Mouse (Mus musculus) spleen, embryonic (tissue): Measurements from ENCODE around the gene Ercc6.

Experiments used
- CTCF ChIA-PET: fragments of 350-600 bp; sonication (Branson Sonifier 250); formaldehyde crosslinking; loops from one replicate; lab custom pipeline; 2022; lab: Charles Lee

Ercc6 gene

DNA sequence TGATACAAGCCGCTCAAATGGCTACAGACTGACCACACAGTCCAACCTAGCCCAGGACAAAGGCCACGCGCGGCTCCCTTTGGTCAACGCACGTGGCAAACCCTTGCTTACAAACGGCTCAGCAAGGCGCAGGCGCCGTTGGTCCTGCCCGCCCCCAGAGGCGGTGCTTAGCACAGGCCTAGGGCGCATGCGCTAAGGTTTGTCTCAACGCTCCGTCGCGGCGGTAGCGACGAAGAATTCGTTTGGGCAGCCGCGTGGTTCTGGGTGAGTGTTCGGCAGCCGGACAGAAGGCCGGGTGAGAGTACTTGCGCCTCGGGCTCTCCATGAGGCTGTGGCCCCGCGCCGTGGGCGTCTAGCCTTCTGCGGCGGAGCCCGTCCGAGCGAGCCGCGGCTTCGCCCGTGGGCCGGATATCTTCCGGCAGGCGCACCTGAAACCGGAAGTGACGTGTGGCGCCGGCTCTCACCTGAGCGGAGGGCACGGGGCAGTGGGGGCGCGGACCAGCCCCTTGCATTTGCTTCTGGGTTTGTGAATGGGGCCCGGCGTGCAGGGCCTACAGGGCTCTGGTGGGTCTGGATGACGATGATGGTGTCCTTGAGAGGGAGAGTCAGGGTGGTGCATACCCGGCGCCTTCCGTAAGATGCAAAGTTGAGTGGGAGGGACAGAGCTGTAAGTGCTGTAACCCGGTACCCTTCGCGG is at the start of gene Ercc6:
Gene Ercc6 (plus strand): TSS at position 186 of the 697 bp plus-strand sequence.
- CTCF ChIA-PET: interaction anchor here (1.1 kb wide), 1 partner anchor 7 kb away, joined by 3 read pairs; no protein-coding TSS in a partner anchor

DNA sequence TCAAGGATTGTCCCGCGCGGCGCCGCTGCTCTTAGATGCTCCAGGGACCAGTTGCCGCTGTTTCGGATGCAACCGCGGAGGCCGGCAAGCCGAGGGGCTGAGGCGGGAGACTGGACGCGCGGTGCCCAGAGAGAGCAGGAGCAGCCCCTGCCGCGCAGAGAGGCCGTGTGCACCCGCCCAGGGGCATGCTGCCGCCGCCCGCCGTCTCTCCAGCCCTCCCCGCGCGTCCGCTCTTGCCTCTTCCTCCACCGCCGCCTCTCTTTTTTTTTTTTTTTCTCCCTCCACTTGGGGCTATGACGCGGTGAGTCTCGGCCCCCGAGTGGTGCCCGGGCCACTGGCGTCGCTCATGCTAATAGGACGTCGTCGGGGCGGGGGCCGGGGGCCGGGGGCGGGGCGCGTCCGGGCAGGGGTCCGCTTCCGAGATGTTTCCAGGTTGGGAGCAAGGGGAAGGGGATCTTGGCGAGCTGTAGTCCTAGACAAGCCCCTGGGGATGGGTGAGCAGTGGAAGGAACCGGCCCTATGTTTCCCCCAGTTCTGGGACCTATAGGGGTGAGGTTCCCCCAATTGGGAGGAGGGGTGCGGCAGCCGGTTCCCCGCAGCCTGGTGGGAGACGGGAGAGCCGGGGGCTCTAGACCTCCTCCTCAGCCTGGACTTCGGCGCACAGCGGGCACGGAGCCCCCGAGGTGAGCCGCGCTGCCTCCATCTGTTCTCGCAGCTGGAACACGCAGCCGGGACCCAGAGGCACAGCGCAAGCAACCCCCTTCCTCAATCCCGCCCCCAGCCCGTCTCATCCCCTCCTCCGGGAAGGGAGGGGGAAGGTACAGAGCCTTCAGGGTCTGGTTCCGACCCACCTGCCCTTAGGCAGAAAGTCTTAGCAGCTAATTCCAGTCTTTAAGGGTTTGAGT is 48.5 kb upstream of the Ercc6 start, which contains the start of gene Slc18a3:
Gene Slc18a3 (minus strand): TSS at position 250 of the 905 bp plus-strand sequence.
- CTCF ChIA-PET: no interaction called here

DNA sequence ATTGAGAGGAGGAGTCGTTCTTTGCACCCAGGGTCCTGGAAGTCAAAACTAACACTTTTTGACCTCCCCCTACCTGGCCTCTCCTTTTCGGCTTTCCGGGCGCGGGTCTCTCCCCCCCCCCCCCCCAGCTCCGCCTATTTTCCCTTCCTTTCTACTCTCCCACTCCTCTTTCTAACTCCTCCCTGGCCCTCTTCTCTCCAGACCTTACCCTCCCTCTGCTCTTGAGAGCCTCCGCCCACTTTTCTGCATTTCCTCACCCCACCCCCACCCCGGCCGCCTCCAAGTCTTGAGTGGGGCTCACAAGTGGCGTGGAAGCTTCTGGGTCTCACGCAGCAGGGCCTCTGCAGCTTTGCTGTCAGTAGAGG is 47.8 kb upstream of the Ercc6 start:
- CTCF ChIA-PET: no interaction called here

DNA sequence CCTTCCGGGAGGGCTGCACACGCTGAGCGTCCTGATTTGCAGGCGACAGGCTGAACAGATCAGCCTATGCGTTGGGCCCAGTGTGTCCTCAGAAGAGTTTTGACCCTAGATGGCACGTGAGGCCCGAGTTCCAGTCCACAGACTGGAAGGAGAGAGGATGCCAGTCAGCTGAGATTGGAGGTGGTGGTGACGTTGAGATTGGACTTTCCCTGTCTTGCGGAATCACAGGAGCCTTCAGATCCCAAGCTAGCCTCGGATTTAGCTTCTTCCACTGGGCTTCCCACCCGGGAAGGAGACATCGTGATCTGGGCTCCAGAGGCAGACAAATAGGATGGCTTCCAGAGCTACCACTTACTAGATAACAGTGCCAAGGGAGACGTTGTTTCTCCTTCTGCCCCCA is 47.4 kb upstream of the Ercc6 start, which contains the start of gene Chat:
Gene Chat (minus strand): TSS at position 101 of the 400 bp plus-strand sequence.
- CTCF ChIA-PET: no interaction called here

DNA sequence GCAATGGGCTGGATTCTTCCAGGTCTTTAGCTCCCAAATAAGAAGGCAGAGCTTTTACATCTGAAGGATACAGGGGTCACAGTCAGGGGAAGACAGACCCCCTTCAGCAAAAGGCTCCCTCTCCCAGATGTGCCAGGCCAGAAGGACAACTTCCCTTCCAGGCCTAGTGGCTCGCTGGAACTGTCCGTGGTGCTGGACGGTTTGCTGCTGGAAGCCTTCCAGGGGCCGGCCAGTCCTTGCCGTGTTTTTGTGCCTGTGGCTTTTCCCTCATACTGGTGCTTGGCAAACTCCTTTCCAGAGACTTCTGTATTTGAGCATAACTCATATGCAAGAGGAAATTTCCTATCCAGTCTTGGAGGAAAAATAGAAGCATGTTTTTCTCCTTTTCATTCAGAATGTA is 45.7 kb upstream of the Ercc6 start:
- CTCF ChIA-PET: no interaction called here

DNA sequence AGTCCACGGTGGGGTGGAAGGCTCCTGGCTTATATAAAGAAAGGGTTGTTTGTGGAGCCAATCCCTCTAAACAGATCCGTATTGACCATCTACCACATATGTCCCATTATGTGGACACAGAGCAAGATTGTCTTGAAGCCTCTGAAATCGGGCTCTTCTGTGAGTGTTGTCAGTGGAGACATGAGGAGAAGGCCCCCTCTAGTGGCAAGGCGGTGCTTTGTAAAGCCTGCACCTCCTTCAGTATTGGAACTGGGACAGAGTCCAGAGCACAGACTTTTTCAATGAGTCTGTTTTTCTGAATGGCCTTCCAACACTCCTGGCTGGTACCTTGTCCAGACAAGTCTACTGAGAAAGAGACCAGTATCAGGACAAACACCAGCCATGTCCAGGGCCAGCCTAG is 40.3 kb upstream of the Ercc6 start:
- CTCF ChIA-PET: no interaction called here

DNA sequence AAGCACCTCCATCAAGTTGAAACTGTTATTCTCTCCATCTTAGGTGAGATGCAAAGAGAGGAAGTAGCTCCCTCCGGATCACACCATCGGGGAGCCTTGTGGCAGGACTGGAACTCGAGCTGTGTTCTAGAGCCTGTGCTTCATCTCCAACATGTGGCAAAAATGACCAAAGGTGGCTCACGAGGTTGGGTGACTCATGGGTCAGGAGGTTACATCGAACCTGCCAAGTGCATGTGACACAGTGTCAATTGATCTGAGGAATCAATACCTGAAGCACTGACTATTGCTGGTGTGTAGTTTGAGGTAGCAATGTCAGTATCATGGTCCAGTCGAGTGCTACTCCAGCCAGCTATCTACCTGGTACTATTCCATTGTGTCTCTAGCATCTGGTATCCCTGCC is 36.8 kb upstream of the Ercc6 start:
- CTCF ChIA-PET: no interaction called here

DNA sequence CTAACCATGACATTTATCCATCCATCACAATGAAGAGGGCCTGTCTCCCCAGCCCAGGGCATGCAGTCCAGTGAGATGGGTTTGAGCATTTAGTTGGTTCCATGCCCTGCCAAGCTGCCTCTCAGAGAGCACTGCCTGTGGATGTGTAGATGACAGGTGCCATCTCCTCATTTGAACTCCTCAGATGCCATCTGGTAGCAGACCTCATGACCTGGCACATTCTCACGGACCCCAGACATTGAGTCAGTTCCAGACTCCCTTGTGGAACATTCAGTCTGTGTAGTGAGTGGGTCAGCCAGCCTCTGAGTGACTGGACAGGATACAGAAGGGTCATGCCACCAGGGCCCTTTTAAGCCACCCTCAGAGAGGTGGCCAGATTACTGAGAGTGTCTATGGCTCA is 35.7 kb upstream of the Ercc6 start:
- CTCF ChIA-PET: no interaction called here

DNA sequence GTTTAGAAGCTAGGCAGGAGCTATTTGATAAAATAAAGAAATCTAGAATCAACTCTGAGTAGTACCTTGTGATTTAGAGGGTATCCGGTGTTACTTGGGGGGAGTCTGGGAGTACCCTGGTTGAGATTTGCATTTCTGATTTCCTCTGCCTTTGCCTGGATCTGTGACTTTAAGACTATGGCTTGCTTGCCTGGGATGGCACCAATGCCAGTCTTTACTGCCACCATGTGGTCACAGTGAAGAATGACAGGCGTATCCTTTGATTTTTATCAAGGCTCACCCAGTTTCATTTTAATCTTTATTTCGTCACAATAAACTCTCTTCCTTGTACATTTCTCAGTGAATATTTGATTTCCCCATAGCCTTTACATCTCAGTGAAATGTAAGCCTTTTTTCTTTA is 31.3 kb upstream of the Ercc6 start:
- CTCF ChIA-PET: no interaction called here

DNA sequence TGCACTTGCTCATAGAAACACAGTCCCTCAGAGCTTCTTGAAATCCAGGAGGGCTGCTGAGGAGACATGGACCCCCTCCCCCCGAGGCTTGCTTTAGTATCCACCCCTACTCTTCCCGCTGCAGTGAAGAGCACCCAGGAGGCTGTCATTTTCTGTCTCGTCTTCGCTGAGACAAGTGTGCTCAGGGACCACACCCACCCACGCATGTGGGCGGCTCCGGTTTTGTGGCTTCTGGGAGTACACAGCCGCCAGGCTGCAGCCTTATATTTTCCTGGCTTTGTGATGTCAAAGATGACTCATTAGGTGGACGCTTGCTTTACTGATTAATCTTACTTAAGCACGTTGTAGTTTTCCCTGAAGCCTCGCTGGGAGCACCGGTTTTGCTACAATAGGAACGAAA is 20.8 kb upstream of the Ercc6 start:
- CTCF ChIA-PET: no interaction called here

DNA sequence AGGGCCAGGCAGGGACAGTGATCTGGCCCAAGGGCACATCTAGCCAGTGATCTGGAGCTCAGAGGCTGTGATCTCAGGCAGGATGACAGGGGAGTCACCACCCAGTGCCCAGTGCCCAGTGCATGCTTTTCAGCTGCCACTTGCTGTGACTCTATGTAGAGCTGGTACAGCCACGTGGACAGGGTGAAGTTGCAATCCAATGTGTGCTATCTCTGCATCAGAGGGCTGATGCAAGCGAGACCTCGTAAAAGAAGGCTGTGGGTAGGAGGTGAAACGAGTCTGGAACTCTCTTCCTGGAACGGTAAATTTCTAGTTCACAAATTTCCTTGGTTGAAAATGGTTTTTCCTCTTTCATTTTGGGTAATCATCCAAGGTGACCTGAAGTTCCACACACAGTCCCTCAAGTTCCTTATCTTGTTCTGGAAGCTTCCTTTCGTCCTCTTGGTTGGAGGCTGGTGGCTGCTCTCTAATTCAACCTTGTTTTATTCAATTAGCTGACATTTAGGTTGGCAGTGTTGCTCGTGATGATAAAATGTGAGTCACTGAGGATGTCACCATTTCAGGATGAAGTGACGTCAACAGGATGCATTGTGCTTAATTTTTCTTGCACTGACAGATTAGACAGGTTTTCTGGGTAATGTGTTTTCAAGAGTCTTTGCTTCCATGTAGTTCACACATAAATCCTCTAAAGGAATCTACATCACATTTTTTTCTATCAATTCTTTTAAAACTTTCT is 17.0 kb upstream of the Ercc6 start:
- CTCF ChIA-PET: no interaction called here

DNA sequence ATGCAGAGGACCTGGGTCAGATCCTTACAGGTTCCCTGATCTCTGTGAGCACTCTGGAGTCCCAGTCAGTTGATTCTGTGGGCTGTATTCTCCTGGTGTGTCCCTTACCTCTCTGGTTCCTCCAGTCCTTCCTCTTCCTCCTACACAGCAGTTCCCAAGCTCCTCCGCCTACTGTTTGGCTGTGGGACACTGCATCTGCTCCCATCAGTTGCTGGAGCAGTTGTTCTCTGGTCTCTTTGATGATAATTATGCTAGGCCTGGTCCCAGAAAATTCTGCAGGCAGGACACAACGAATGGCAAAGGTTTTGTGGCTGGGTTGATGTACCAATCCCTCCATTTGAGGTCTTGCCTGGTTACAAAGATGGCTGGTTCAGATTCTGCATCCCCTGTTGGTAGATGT is 12.0 kb upstream of the Ercc6 start:
- CTCF ChIA-PET: no interaction called here

DNA sequence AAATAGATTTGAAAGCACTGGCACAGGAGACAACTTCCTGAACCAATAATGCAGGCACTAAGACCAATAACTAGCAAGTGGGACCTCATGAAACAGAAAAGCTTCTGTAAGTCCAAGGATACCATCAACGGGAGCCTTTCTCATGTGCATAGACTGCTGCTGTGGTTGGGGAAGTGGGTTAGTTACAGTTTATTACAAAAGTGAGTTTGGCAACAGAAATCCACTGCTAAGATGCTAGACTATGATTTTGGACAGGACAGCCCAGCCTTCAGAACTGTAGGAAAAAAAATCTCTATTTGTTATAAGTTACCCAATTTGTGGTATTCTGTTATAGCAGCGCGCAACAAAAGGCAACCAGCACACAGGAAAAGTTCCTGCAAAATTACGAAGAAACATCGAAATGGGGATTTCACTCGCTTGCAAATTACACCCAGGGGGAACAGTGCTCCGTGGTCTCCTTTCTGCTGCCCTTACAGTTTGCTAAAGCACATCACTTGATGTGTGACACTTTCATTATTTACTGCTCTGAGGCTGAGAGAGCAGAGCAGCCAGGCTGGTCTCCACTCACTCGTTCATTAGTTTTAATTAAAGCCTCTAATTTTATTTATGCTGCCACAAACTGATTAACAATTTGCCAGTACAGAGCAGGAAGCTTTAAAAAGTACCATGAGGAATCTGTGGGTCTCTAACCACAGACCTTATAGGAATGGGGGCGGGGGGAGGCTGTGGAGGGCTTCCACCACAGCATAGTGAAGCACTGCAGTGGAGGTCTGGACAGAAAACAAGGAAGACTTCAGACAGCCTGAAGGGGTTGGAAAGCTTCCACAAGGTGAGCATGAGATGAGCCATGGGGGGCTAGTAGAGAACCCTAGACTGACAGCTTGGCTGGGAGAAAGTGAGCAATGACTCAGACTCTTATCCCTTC is 10.3 kb upstream of the Ercc6 start:
- CTCF ChIA-PET: no interaction called here

DNA sequence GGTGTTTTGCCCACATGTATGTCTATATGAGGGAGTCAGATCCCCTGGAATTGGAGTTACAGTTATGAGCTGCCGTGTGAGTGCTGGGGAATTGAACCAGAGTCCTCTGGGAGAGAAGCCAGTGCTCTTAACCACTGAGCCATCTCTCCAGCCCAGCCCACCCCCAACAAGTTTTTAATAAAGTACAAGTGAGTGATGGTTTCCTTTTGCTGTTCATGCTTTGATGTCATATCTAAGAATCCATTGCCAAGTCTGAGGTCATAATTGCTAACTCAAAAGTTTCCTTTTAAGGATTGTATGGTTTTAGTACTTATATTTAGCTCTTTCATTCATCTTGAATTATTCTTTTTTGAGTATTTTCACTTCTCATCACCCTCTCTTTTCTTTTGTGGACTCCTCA is 9.4 kb upstream of the Ercc6 start:
- CTCF ChIA-PET: no interaction called here

DNA sequence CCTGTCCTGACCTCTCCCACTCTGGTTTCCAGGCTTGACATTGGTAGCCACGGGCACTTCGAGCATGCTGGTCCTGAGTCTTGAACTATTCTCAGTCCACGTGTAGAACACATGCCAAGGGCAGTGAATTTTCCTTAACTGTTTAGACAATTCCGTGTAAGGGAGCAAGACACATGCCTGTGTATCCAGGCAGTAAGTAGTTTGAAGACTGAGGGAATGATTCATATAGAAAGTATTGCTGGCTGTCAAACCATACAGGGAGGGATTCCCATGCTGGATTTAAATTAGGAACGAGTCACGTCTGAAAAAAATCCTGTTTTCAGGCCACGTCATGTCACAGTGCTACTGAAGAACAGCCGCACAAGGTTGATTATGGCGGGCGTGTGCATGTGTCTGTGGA is 7.0 kb upstream of the Ercc6 start:
- CTCF ChIA-PET: interaction anchor here (0.9 kb wide), 1 partner anchor 8 kb away, joined by 3 read pairs; no protein-coding TSS in a partner anchor

DNA sequence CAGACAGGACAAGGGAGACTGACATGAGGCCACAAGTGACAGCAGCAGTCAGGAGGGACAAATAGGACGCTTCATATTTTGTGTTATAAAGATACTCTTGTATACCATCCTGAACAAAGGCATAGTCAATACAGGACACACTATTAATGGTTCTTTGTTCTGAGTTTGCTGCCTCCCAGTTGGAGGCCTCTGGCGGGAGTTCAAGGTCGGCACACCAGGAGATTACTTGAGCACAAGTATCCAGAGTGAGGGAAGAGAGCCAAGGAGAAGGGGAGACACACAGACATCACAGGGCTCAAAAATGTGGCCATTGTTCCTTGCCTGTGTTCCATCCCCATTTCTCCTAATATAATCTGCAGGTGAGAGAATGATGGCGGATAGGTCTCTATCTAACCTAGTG is 6.1 kb upstream of the Ercc6 start:
- CTCF ChIA-PET: no interaction called here

DNA sequence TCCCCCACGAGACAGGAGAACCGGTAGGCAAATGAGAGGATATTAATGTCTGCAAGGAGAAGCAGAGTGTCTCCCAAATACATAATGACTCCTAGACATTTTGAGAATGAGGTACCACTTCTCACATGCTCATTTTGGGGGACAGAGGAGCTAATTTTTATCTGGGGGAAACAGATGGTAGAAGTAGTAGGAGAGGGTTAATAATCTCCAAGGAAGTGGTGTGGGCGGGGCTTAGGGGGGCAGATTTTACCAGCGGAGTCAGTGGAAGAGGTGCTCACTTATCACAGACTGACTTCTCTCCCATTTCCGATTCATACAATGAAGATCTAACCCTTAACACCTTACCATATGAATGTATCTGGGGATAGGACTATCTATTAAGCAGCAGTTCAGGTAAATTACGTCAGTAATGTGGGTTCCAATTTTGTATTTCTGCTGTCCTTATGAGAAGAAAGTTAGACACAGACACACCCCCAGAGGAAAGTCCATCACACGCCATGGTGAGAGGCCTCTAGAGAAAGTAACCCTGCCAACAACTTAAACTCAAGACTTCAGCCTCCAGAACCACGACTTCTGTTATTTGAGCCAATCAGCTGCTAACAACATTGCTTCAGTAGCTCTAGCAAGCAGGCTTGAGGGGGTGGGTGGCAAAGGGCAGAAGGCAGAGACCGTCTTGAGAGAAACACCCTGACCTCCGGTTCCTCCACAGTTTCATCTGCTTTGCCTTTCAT is 5.1 kb upstream of the Ercc6 start:
- CTCF ChIA-PET: no interaction called here

DNA sequence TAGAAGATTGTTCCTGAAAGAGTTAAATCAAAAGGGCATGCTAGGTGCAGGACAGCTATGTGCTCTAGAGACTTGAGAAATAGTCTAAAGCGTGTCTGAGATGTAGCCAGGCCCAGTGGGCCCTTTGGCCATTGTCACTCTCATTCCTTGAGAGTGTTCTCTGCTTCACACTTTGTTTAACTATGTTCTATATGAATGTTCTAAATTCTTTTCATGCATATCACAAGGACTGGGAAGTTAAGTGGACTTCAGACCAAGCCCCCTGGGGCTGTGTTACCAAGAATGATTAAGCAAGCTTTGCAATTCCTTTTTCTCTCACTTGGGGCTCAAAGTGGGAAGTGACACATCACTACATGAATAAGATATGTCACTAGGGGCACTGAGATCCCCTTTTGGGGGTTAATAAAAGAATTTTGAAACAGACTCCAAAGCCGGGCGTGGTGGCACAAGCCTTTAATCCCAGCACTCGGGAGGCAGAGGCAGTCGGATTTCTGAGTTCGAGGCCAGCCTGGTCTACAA is 3.8 kb upstream of the Ercc6 start:
- CTCF ChIA-PET: no interaction called here

DNA sequence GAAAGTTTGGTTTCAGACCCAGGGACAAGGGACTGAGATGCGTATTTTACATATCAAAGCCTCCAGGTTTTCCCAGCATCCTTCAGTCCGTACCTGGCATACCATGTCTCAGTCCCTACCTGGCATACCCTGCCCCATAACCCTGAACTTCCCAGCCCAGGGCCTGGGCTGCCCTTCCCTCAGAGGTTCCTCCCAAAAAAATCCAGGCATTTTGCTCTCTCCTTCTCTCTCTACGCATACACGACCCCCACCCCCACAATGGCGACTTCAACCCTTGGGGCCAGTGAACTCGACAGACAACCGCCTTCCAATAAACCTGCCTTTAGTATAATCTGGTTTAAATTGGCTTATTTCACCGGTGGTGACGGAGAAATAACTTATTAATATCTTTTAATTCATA is 409 bp upstream of the Ercc6 start:
- CTCF ChIA-PET: no interaction called here

DNA sequence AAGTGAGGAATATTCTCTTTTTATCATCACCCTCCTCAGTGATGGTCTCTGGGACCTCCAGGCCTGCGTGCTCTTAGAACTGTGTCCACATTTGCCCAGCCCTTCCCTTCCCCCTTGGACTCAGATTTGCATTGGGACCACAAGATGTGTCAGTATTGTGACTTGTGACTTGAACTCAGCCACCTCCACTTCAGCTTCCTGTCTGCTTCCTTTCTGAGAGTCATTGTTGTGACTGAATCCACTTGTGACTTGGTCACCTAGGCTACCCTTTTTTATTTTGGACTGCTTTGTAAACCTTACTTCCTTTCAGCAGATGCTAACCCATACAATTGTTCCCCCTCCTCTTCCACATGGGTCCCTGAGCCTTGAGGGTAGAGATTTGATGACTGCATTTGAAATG is 2.8 kb downstream of the Ercc6 start:
- CTCF ChIA-PET: no interaction called here
